Mouse (Mus musculus): ENCODE data around the gene Mcpt9.
"Not testable (repeated sequence)": the region's sequence is repeated elsewhere in the genome, so short reads cannot be mapped to it uniquely, and the experiment has no call there.

DNA sequence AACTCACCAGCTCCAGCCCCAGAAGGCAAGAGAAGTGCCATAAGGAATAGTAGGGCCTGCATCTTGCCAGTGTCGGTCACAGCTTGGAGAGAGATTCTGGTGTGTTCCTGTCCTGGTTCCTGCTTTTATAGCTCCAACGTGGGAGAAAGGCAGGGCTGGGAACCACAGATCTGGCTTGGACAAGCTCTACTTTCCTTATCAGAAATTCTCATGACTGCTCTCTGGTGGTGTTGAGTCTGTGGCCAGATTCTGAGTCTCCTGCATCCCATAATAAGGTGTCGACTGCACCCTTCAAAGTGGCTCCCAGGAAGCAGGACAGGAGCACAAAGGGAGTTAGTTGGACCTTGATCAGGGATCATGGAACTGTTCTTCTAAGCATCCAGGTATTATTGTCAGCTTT lies 31.9 kb upstream of the Mcpt9 start, which contains the start of gene Mcpt4:
- not testable (repeated sequence) for TF ChIP-seq POLR2A, CTCF (IDR thresholded peaks at IDR 0.05; ENCODE audit: extremely low read depth, insufficient read depth, low read length)
